In genomic region chr10:43430606-43431005, GRCm38 (mm10) we compare ENCODE assay signal across 27 mouse cellular contexts. TPM values are rescaled to one million over a fixed set of nuclear protein-coding genes. Genes with fewer than 3 reads are reported as not detected.
DNase-seq lines count a peak whose midpoint lies in the region; ATAC-seq and TF ChIP-seq lines count a peak whose summit lies in the region.
"Had no signal": no experiment of that assay in that cellular context is flagged by ENCODE, and none has a peak within 500 bp of the region (broad histone marks: within the 10 kb centered on the region; RNA-seq: fewer than 3 reads in every experiment).

No protein-coding gene starts in this region.

- DNase-seq in hindbrain, postnatal 0 days (ENCODE audit: low spot score): peak; percentile 43
- peak; percentile 38 for DNase-seq in lung, embryonic 14.5 days
- no peak for DNase-seq in lung, postnatal 14 days
- peak; percentile 36 for DNase-seq in Muller cell, postnatal 12 days (ENCODE audit: inconsistent ontology term)
- no peak for DNase-seq in layer of hippocampus, postnatal 25 days (ENCODE audit: extremely low spot score in 1 of 2, low spot score in 1 of 2)
- DNase-seq: adrenal gland, adult 2 months; B cell, adult 2 months; cerebellum, adult 11-12 months; heart, postnatal 10 days; left cerebral cortex, postnatal 4 days; lung, adult 2 months; right cerebral cortex, adult 18-20 months; spleen, adult 18-20 months; thymus, adult 18-20 months; thymus, postnatal 25 days had no signal

- no peaks in the 10 kb centered on the region for H3K36me3 ChIP-seq in hindbrain, postnatal 0 days (ENCODE audit: insufficient read depth, low read length)
- H3K36me3 ChIP-seq in hindbrain, embryonic 12.5 days: no peaks in the 10 kb centered on the region
- H3K36me3 ChIP-seq in lung, embryonic 14.5 days (ENCODE audit: insufficient read depth): no peaks in the 10 kb centered on the region
- H3K36me3 ChIP-seq: hindbrain, embryonic 15.5 days; neural tube, embryonic 12.5 days had no signal

- H3K4me1 ChIP-seq in hindbrain, postnatal 0 days (ENCODE audit: insufficient read depth, low read length): no peaks in the 10 kb centered on the region
- H3K4me1 ChIP-seq in hindbrain, embryonic 12.5 days: no peaks in the 10 kb centered on the region
- no peaks in the 10 kb centered on the region for H3K4me1 ChIP-seq in lung, embryonic 14.5 days (ENCODE audit: insufficient read depth)
- H3K4me1 ChIP-seq: hindbrain, embryonic 15.5 days; neural tube, embryonic 12.5 days had no signal

- no peaks in the 10 kb centered on the region for H3K27me3 ChIP-seq in hindbrain, postnatal 0 days (ENCODE audit: insufficient read depth, low read length)
- H3K27me3 ChIP-seq in hindbrain, embryonic 12.5 days: no peaks in the 10 kb centered on the region
- H3K27me3 ChIP-seq in lung, embryonic 14.5 days (ENCODE audit: insufficient read depth, low read length): no peaks in the 10 kb centered on the region
- H3K27me3 ChIP-seq: heart, embryonic 13.5 days; hindbrain, embryonic 15.5 days; neural tube, embryonic 12.5 days had no signal

- TF ChIP-seq CTCF in hindbrain, postnatal 0 days (IDR thresholded peaks at IDR 0.05; ENCODE audit: low read depth): no peak
- no peak for TF ChIP-seq CTCF in lung, embryonic 14.5 days (IDR thresholded peaks at IDR 0.05; ENCODE audit: low read depth)

- no peak overlapping the region for H3K27ac ChIP-seq in hindbrain, postnatal 0 days
- H3K27ac ChIP-seq in hindbrain, embryonic 12.5 days: no peak overlapping the region
- H3K27ac ChIP-seq in lung, embryonic 14.5 days (ENCODE audit: low read depth): no peak overlapping the region
- H3K27ac ChIP-seq: heart, embryonic 13.5 days; hindbrain, embryonic 15.5 days; layer of hippocampus, adult 2 months; liver, embryonic 14.5 days; neural tube, embryonic 12.5 days had no signal

- no peaks in the 10 kb centered on the region for H3K9me3 ChIP-seq in hindbrain, postnatal 0 days (ENCODE audit: low read length)
- 0 out of 2 replicates have a peak, but pooled peaks cover 1% of the 10 kb centered on the region for H3K9me3 ChIP-seq in hindbrain, embryonic 12.5 days (replicated peaks)
- no peaks in the 10 kb centered on the region; the same call in 1 of the 2 replicates for H3K9me3 ChIP-seq in lung, embryonic 14.5 days (ENCODE audit: low read depth, low read length)
- H3K9me3 ChIP-seq: hindbrain, embryonic 15.5 days; neural tube, embryonic 12.5 days had no signal

- H3K9ac ChIP-seq in hindbrain, postnatal 0 days (replicated peaks; ENCODE audit: low read length): no peak overlapping the region
- H3K9ac ChIP-seq in hindbrain, embryonic 12.5 days: no peak overlapping the region
- no peak overlapping the region for H3K9ac ChIP-seq in lung, embryonic 14.5 days
- H3K9ac ChIP-seq: heart, embryonic 13.5 days; hindbrain, embryonic 15.5 days; liver, embryonic 14.5 days; neural tube, embryonic 12.5 days had no signal

- no peak overlapping the region for H3K4me3 ChIP-seq in hindbrain, postnatal 0 days (ENCODE audit: low read length)
- no peak overlapping the region for H3K4me3 ChIP-seq in hindbrain, embryonic 12.5 days
- no peak overlapping the region for H3K4me3 ChIP-seq in lung, embryonic 14.5 days (ENCODE audit: low read depth, low read length)
- H3K4me3 ChIP-seq: erythroblast, embryonic 14.5 days; heart, embryonic 13.5 days; hindbrain, embryonic 15.5 days; layer of hippocampus, adult 2 months; myocyte; neural tube, embryonic 12.5 days had no signal

- H3K4me2 ChIP-seq in hindbrain, postnatal 0 days (ENCODE audit: low read depth, low read length): no peak overlapping the region
- H3K4me2 ChIP-seq in hindbrain, embryonic 12.5 days (replicated peaks): no peak overlapping the region
- no peak overlapping the region for H3K4me2 ChIP-seq in lung, embryonic 14.5 days
- H3K4me2 ChIP-seq: heart, embryonic 13.5 days; hindbrain, embryonic 15.5 days; midbrain, embryonic 11.5 days; neural tube, embryonic 12.5 days had no signal

- ATAC-seq in hindbrain, postnatal 0 days: no peak
- ATAC-seq in hindbrain, embryonic 12.5 days (ENCODE audit: low FRiP score): no peak
- ATAC-seq in lung, embryonic 14.5 days (ENCODE audit: insufficient read depth): no peak
- no peak for ATAC-seq in frontal cortex, adult (ENCODE audit: low TSS enrichment)
- ATAC-seq: forebrain, embryonic 16.5 days; midbrain, embryonic 16.5 days had no signal

- 76% methylated on average over 5 of the region's 5 CpGs for WGBS in hindbrain, postnatal 0 days
- WGBS in hindbrain, embryonic 12.5 days: 88% methylated on average over 5 of the region's 5 CpGs
- WGBS in lung, embryonic 14.5 days: 86% methylated on average over 5 of the region's 5 CpGs

RNA-seq across cellular contexts. Expression of gene Bend3, which starts 48.0 kb away (rescaled TPM):
- 10.7 and 11.9 TPM in 2 replicates for total RNA-seq in hindbrain, postnatal 0 days (2014; rRNA removed)
- 1.5 and 2.2 TPM in 2 replicates for polyA plus RNA-seq in hindbrain, postnatal 0 days (2015; fragmentation: Nextera tagmentation; extraction: Ambion mirVana)
- 6.7 and 7.3 TPM in 2 replicates for polyA plus RNA-seq in hindbrain, embryonic 12.5 days (2016; fragmentation: Nextera tagmentation; extraction: Ambion mirVana)
- 7.9 and 8.4 TPM in 2 replicates for polyA plus RNA-seq in lung, embryonic 14.5 days (2014; fragmentation: Nextera tagmentation; extraction: Ambion mirVana)
- total RNA-seq in layer of hippocampus, postnatal 25 days (2021): 1 to 10 TPM; 4.9 to 7.7 TPM

Comparison
In these comparisons a context has a peak if more than half of its experiments do, and no peak if none do; other contexts are left out.
1. DNase-seq: peak in hindbrain, postnatal 0 days (single experiment), lung, embryonic 14.5 days (single experiment) and Muller cell, postnatal 12 days (single experiment); none in lung, postnatal 14 days (single experiment) and layer of hippocampus, postnatal 25 days (0 of 2).